Mouse (Mus musculus): ENCODE results near the gene Sec14l2.

GRCm38 (mm10) chr11:4080219-4080618, 43.0 kb downstream of the Sec14l2 start:
- TF ChIP-seq POLR2A (IDR thresholded peaks at IDR 0.05; ENCODE audit: borderline replicate concordance, control insufficient read depth, low read depth, low read length) = no peak
- peak; percentile 89 for TF ChIP-seq CTCF (IDR thresholded peaks at IDR 0.05; ENCODE audit: control insufficient read depth, insufficient read depth, low read length)
